Mouse (Mus musculus) right cerebral cortex, postnatal 25 days (tissue): ENCODE data around the gene Hdac9.

Experiments used
- DNase-seq: peaks from one replicate; pipeline ENCODE4 v3.0.0; 2022

Hdac9 gene

DNA sequence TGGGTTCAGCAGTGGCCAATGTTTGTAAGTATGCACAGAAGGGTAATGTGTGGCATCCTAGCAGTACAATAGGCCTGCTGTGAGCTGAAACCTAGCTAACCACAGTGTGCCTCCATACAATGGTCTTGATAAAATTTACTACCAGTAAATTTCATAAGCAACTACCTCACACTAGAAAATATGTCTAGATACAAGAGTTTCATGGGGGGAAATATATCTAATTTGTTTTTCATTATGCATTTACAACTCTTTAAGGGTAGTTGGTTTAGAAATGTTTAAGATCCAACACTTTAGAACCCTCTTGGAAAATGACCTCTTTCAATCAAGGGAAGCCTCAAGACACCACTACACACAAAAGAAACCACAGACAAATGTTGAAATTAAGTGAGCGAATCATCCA is 589.8 kb downstream of the Hdac9 start:
- no peak for DNase-seq

DNA sequence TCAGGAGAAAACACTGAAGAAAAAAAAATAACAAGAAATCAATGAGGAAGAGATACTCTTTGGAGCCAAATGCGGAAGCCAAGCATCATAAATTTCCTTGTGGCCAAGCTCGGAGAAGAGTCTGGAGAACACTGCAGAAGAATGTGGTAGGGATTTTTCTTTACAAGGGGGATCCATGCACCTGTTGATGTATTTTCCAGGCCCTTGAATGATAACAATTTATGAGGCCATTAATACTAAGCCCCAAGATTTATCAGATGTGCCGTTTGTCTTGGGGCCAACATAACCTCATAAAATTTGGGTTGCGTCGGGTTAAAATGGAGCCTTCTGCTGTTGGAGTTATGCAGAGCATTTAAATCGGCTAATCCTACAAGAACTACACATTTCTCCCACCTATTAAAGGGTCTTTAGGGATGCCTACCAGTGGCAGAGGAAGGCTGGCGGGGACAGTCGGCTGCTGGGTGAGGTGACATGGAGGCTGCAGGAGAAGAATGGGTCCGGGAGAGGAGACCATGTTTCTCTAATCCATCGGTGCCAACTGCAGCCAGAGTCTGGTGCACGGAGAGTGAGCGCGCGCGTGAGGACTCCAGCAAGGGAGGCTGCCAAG is 604.7 kb downstream of the Hdac9 start:
- no peak for DNase-seq

DNA sequence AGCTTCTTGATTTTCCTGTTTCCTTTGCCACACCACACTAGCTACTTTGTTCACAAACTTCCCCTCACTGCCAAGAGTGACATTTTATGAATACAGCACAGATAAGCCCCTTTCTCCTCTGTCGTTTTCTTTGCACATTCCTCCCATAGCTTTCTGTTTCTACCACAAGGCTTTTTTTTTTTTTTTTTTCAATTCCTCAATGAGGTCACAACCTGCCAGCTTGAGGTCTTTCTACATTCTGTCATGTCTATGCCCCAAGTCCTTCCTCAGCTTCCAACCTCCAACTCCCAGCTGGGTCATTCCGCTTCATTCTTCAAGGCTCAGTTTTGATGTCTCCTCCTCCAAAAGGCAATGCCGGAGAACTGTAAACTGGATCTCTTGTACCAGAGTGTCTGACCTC is 611.4 kb downstream of the Hdac9 start:
- DNase-seq = no peak

DNA sequence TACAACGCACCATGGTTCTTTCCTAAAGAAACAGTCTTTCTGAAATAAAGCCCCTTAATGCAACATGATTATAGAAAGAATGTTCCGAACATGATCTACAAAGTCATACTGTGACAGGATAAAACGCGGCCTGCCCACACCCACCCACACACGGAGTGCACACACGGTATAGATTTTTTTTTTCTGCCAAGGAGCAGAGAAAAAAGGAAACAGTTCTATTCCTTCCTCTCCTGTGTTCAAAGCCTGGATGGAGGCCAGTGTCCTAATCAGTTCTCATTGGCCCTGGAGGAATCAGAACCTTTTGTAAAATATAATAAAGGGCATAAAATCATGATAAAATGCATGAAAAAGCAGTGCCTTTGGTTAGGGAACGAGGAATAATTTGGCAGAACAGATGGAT is 624.5 kb downstream of the Hdac9 start:
- no peak for DNase-seq

DNA sequence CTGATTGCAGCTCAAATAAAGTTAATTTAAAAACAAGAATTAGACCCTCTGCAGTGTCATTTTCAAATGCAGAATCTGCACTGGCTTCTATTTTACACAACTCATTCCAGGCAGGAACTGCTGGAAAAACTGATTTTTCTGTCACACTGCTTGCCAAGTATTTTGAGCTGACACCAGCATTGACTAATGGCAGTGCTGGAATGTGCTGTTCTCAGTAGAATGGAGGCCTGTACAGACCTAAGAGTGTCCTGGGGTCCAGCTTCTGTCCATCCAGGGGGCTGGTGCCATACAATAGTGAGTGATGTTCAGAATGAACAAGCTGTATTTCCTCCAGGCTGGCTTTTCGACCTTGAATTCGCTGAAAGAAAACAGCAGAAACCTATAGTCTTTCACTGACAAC is 629.7 kb downstream of the Hdac9 start:
- DNase-seq = no peak

DNA sequence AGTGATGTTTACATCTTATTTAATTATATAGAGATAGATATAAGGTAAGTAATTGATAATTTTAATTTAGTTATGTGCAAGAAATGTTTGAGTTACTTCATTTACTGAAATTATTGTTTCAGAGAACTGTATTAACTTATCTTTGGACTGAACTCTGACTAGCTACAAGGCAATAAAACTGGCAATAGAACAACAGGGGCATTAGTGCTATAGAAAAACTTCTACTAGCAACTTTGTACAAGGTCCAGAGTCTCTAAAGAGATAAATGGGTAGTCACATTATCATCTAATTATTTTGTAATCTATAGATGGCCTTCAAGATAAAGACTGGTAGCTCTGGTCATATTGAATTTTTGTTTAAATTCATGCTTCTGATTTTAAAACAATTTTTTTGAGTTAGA is 632.0 kb downstream of the Hdac9 start:
- DNase-seq = no peak

DNA sequence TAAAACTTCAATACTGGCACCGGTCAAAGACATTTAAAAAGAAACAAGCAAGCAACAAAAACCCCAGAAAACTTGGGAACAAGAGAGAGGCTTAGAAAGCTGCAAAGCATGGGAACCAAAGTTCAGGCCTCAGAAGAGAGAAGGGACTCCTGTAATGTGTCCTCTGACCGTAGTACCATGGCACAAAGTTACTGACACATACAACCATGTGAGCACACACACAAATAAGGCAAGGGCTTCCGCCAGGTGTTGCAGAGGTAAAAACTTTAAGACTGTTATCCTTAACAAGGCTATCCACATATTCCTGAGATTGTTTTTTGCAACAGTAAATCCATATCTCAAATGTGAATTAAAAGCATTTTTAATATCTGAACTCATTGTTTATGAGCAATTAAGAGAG is 632.5 kb downstream of the Hdac9 start:
- DNase-seq = no peak

DNA sequence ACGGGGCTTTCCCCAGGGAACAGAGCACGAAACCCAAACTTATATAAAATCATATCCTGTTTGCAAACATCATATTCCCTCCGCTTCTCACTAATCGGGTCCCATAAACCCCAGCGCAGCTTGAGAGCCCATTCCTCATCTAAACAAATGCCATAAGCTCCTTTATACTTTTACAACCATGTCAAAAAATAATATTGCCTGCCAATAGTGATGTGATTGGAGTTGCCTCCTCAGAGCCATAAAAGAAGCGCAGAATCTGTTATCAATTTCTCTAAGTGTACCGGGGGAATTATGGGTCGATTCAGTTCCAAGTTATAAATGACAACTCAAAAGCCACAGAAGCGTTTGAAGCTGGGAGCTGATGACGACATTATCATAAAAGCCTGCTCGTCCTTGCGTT is 638.1 kb downstream of the Hdac9 start:
- DNase-seq = no peak

DNA sequence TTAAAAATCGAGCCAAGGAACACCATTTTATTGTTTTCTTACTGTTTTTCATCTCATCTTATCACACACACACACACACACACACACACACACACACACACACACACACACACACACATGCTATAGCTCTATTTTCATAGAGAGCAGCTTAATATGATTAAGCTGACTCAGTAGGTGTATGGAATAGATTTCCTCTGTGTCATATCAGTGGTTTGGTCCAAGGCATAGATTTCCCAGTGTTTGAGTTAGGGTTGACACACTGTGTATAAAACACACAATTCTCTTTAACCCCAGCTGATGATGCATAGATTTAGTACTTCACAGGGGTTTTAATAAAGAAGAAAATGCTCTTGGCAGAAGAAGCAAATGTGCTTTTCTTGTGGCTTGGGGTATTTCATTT is 643.1 kb downstream of the Hdac9 start:
- no peak for DNase-seq

DNA sequence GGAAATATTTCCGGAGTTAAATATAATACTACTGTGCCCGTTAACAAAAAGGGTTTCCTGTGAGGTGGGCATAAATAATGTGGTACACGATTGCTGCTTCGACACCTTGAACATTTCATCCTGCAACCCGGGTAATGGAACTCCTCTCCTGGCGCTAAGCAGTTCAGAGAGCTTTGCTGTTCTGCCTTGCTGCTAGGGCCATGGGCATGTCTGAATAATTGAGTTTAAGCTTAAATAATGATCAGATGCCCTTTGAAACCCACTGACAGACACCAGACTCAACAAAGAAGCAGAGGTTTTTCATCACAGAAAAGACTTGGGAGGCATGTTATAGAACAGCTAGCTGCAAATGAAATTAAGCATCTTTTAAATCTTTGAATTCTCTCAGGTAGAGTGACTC is 646.8 kb downstream of the Hdac9 start:
- DNase-seq = no peak

DNA sequence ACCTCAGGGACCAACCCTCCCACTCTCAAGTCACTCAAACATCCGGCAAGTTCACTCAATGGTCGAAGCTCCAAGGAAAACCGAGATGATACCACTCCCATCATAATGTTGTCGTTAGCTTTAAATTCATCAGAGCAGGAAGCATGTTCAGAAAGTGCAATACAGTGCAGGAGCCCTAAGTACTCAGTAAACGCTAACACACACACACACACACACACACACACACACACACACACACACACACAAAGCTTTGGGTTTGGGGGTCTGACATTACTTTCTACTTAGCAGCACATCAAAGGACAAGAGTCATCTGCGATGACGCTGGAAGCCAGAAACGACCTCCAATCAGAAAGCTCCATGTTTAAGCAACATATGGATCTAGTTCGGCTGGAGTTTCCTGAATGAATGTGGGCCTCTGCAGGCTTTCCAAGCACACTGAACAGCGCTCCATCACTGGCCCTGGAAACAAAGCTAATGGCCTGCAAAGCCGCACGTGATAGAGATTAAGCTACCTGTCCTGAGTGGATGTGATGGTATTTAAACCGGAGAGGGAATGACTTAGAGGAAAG is 647.3 kb downstream of the Hdac9 start:
- no peak for DNase-seq

DNA sequence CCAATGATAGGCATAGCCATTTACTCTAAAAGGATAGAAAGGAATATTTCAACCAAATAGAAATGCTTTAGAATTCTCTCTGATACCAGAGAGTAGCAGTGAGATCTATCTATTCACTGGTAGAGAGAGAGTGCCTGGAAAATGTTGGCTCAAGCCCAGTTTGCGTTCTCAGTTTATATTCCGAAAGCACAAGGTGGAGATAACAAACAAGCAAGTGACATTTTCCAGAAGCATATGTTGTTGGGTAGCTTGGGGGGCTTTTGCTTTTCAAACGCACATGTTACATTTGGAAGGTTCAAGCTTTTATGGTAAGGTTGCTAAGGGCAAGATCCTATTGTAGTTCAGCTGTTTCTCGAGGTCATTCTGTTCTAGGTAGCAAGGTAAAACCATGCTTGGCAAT is 657.2 kb downstream of the Hdac9 start:
- no peak for DNase-seq

DNA sequence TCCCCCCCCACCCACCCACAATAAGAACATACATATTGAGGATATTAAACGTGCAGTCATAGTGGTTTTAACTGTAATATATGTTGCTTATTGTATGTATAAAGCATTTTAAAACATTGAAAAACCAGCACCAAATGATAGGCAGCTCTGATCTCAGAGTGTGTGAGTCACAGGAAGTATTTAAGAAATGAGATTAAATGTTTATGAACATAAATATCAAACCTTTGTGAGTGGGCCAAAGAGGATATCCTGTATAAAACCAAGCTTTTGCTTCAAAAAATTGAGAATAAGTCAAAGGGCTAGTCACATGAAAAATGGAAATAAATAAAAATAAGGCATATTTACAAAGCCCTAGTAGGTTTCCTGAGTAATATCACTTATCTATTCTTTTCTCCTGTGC is 667.7 kb downstream of the Hdac9 start:
- DNase-seq = no peak

DNA sequence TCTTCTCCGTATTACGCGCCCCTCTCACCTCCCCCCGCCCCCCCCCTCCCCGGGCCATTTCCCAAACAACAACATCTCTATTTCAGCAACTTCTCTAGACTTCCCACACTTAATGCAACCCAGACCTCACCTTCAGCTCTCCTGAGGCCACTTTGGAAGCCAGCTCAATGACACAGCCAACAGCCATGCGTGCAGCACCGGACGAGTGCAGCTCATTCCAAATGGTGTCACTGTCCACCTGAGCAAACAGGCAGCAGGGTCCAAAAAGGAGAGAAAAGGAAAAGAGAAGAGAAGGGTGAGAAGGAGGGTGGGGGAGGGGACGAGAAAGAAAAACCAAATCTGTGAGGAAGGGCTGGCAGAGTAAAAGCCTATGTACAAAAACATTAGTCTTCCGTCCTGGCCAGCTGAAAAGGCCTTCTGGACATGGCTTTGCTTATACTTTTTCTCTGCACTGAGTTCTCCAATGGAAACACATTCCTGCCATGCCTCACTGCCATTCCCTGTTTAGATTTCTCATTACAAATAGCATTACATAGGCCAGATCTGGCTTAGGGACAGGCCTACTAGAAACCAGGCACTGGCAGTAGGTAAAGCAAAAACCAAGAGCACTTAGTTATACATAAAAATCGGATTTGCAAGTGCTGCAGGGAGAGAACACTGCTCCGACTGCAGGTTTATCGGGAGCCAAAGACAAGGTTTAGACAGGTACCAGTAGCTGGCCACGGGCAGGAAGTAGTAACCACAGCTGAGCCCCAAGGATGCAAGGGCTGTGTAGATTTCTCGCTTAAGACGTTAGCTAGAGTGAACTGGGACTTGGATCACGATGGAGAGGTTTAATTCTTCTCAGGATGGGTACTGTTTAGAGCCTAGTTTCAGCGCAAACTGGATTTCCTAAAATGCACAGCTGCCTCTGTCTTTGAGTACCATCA is 668.4 kb downstream of the Hdac9 start:
- DNase-seq = no peak

DNA sequence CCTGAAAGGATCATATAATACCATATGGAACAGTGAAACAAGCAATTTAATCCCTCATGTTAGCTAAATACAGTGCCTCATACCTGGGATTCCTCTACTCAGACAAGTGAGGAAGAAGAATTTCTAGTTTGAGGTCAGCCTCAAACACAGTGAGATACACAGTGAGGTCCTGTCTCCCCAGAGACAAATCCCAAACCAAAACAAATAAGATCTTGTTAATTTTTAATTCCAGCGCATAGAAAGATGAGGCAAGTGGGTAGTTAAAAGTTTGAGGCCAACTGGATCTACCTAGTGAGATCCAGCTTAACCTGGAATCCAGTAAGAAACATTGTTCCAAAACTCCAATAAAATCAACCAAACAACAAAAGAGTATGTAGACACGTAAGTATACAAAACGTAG is 678.1 kb downstream of the Hdac9 start:
- no peak for DNase-seq

DNA sequence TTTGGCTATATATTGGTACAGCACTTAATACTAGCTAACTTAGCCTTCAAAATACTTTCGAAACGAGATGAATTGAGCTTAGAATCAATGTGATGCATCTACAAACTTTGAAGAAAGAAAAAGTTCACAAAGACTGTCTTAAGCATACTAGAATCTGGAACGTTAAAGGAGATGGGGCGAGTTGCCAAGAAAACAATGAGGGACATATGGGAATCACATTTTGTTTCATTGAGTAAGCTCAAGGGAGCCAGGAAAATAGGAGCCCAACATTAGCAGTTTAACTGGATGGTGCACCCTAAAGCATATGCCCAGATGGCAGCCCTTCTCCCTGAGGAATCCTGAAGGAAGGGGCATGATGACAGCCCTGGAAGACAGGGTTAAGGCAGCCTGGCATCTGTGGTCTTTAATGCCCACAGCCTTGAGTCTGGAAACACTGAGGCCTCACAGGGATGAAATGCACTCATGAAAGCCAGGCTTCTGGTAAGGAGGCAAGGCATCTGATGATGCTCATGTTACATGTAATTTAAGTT is 685.2 kb downstream of the Hdac9 start:
- no peak for DNase-seq

DNA sequence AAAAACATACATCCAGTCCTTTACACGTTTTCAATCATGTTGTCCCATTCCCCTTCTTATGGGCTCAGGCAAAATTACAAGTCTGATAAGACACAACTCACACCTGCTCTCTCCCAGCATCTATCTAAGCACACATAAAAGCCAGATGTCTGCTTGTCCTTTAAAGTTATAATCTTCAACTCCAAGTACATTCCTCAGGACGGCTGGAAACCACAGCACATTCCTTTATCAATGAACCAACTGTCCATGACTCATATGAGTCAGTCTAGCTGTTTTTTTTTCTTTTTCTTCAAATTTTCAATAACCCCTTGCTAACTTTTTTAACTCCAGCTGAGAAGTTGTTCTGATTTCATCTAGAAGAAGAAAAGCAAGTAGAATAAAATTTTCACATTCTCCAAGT is 692.4 kb downstream of the Hdac9 start:
- DNase-seq = no peak

DNA sequence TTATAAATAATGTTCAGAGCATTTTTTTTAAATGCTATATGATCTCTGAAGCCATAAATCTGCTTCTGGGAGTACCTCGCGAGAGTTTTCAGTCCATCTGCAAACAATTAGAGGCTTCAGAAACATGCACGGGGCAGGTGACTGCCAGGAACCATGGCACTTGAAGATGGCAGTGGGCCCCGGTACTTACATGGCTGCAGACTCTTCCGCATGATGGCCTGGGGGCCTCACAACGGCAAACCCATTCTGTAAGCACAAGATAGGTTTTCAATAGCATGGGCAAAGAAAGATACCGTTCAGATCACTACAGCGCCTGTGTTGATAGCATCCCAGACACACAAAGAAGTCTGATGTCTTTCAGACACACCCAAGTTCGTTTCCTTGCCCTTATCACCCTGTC is 695.9 kb downstream of the Hdac9 start:
- DNase-seq = no peak

DNA sequence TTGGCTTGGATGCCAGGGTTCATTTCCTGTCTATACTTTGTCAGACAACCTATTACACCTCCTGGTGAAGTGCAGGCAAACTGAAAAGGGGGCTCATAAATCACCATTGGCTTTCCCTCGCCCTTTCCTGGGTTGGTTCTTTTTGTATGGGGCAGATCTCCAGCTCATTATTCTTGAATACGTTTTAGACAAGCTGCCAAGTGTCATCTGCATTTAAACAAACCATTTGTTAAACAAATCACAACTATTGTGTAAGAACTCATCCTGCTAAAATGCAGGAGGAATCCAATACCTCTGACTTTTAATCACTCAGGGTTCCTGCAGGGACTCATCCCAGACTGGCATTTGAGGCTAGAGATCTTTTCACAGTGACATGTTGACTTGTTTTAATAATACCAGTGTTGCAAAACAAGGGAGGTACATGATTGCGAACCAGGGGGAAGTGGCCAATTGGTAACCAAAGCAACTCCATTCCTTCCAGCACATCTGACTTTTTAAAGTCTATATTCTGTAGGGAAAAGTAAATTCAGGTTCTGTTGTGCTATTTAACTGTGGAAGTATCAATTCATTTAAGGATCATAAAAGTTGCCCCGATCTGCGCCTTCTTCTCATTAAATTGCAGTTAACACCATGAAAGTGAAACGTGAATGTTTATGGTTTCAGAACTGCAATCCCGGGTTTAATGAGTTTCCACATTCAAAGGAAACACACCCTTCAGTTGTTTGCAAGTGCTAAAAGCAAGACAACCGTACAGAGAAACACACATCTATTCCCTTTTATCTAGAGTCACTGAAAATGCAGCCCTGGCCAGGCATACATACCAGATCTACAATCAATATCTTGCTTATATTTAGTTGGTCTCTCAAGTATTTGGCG is 696.6 kb downstream of the Hdac9 start:
- no peak for DNase-seq

DNA sequence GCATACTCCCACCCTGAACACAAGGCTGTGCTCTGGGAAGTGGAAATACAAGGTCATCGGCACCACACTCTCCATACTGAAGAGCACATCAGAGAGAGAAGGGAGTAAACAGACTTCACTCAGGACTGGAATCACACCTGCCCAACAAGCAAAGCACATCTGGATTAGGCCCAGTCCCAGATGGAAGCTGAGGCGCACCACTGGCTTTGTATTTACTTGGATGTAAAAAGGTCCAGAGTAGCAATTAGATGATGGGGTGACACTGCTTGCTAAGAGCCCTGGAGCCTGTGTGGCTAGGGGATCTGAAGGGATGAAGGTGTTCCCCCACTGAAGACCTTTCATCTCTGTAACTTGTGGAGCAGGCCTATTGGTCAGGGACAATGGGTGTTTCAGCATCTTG is 698.3 kb downstream of the Hdac9 start:
- no peak for DNase-seq

DNA sequence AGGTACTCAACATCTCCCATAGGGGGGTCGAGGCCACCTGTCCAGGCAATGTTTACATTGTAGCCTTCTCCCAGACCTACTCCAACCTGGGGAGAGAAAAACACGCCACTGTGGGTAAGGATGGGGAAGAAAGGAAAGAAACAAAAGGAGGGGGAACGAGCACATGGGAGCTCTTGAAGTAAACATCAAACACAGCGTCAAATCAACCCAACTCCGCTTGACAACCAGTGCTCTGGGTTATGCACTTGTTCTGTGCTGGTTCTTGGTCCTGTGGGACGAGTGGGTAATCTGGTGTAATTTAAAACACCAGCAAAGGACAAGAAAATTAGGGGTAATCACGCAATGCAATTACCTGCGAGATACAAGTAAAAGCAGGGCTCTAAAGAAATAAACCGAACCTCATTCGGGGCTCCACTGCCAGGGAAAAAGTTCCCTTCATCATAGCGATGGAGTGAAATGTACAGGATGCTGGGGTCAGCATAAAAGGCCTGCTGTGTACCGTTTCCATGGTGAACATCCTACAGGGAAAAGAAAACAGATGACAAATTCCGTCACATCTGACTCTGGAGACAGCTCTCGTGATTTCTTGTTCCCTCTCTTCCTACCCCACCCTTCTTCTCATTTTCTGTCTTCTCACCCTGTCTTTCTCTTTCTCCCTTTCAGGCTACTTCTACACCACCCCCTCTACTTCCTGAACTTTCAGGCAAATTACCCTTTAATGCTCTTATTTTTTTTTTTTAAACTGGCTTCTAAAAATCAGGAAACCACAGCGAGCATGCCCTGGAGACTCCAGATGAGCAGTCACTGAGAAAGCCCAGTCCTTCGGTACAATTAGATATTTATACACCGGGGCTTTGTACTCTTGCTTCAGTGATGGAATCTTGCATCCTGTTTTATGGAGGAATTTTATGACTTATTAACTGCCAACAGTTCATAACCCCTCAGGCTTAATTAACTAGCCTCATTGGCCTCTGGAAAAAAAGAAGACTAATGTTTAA is 701.6 kb downstream of the Hdac9 start:
- no peak for DNase-seq

DNA sequence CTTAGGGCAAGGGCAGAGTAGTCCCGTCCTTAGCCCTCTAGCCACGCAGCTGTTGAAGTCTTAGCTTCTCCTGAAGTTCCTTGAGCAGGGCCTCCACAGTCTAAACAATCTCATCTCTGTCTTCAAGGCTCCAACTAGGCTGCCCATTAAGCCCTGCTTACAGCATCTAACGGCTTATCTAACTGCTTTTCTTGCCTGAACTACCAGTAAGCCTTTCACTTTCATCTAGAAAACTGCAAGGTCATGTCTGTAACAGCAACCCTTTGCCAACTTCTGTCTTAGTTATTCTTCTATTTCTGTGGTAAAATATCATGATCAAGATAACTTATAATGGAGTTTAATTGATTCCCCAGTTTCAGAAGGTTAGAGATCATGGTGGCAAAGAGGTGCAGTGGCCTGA is 704.7 kb downstream of the Hdac9 start:
- DNase-seq = no peak
